Mouse (Mus musculus) heart, postnatal 25 days (tissue): Measurements from ENCODE around the gene Isg20l2. TPM values are rescaled to one million over a fixed set of nuclear protein-coding genes. Genes with fewer than 3 reads are reported as not detected.

Experiments
- DNase-seq: peaks from one replicate; pipeline ENCODE4 v3.0.0; 2022; ENCODE audit warnings: low spot score
- intact Hi-C: fragments of 180-260 bp; cut with DNase I; formaldehyde crosslinking; loops from one replicate; pipeline ENCODE4 v1.15.1; 2025
- total RNA-seq, 2 experiments: library from RNA; stranded (reverse); gene quantifications; 2 replicates each; pipeline ENCODE4 v1.2.3; 2021

The Isg20l2 gene
- total RNA-seq, 2 experiments from 2014 or later: 12.1 to 12.4 TPM

- intact Hi-C loops: no loop called here
- no peak for DNase-seq
Measured at GRCm38 (mm10) chr3:87909381-87909780, 20.7 kb upstream of the Isg20l2 start.

GRCm38 (mm10) chr3:87909874-87910273 is 20.2 kb upstream of the Isg20l2 start:
- intact Hi-C loops: no loop called here
- no peak for DNase-seq

- intact Hi-C loops: no loop called here
- DNase-seq: peak; percentile 71
Measured at GRCm38 (mm10) chr3:87910573-87911141, 19.5 kb upstream of the Isg20l2 start.

- no peak for DNase-seq
- intact Hi-C loops: no loop called here
Measured at GRCm38 (mm10) chr3:87913491-87913890, 16.6 kb upstream of the Isg20l2 start.

GRCm38 (mm10) chr3:87913891-87914290 is 16.2 kb upstream of the Isg20l2 start:
- DNase-seq: no peak
- intact Hi-C loops: no loop called here

GRCm38 (mm10) chr3:87916990-87917389 is 13.1 kb upstream of the Isg20l2 start:
- intact Hi-C loops: no loop called here
- no peak for DNase-seq

GRCm38 (mm10) chr3:87918551-87918950 is 11.6 kb upstream of the Isg20l2 start:
- intact Hi-C loops: loop anchor here (1.0 kb wide), 1 partner anchor 32 kb away; no protein-coding TSS in a partner anchor
- DNase-seq: no peak

GRCm38 (mm10) chr3:87919336-87920108 is 10.6 kb upstream of the Isg20l2 start, which contains the start of gene Mrpl24:
TSS of gene Mrpl24 (plus strand) at chr3:87919506.
- peak; percentile 69 for DNase-seq
- intact Hi-C loops: no loop called here

GRCm38 (mm10) chr3:87920270-87920943 is 9.7 kb upstream of the Isg20l2 start:
- intact Hi-C loops: no loop called here

GRCm38 (mm10) chr3:87924996-87925395 is 5.1 kb upstream of the Isg20l2 start:
- DNase-seq: no peak
- intact Hi-C loops: no loop called here

More at GRCm38 (mm10) chr3:87920270-87920943, 9.7 kb upstream of the Isg20l2 start:
- DNase-seq: no peak

GRCm38 (mm10) chr3:87927452-87927851 is 2.7 kb upstream of the Isg20l2 start:
- no peak for DNase-seq
- intact Hi-C loops: no loop called here

- no peak for DNase-seq
- intact Hi-C loops: no loop called here
Measured at GRCm38 (mm10) chr3:87929341-87930077, 605 bp upstream of the Isg20l2 start.

GRCm38 (mm10) chr3:87934026-87934425 is 3.9 kb downstream of the Isg20l2 start:
- no peak for DNase-seq
- intact Hi-C loops: no loop called here

GRCm38 (mm10) chr3:87934501-87934900 is 4.4 kb downstream of the Isg20l2 start:
- intact Hi-C loops: no loop called here
- DNase-seq: no peak

- intact Hi-C loops: loop anchor here (1.0 kb wide), 3 partner anchors 26 to 136 kb away; no protein-coding TSS in a partner anchor
- DNase-seq: no peak
Measured at GRCm38 (mm10) chr3:87935201-87935600, 5.1 kb downstream of the Isg20l2 start.

- intact Hi-C loops: loop anchor here (1.0 kb wide), 3 partner anchors 26 to 136 kb away; no protein-coding TSS in a partner anchor
Measured at GRCm38 (mm10) chr3:87935776-87936175, 5.7 kb downstream of the Isg20l2 start.

GRCm38 (mm10) chr3:87940611-87941010 is 10.5 kb downstream of the Isg20l2 start:
- intact Hi-C loops: no loop called here
- no peak for DNase-seq

More at GRCm38 (mm10) chr3:87935776-87936175, 5.7 kb downstream of the Isg20l2 start:
- peak; percentile 37 for DNase-seq

GRCm38 (mm10) chr3:87942471-87942870 is 12.4 kb downstream of the Isg20l2 start:
- no peak for DNase-seq
- intact Hi-C loops: no loop called here

- intact Hi-C loops: no loop called here
- DNase-seq: no peak
Measured at GRCm38 (mm10) chr3:87943586-87943985, 13.5 kb downstream of the Isg20l2 start.
